ENCODE assay signal across 8 mouse cellular contexts in the genomic region with DNA sequence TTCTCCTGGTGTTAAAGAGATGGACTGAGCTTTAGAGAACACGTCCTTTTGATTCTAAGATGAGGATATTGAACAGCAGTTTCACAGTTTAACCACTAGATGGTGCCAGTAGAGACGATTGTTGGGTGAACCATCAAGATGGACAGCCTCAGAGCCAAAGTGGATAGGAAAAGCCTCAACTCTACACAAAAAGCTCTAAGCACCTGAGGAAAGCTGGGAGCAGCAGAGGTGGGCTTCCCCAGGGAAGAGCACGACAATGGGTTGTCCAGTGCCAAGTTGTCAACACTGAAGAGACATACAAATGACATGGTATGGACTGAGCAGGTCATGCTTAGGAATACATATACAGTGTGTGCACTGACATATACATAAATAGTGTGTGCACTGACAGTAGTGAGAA. TPM values are rescaled to one million over a fixed set of nuclear protein-coding genes. Genes with fewer than 3 reads are reported as not detected.
DNase-seq lines count a peak whose midpoint lies in the region; ATAC-seq and TF ChIP-seq lines count a peak whose summit lies in the region.

No protein-coding gene starts in this region.

- DNase-seq in cerebellum, postnatal 14 days, result peak; percentile 14 to 49
- no peak for DNase-seq in cerebellum, adult 11-12 months
- DNase-seq in limb, embryonic 14.5 days (ENCODE audit: low spot score), result peak; percentile 61
- DNase-seq in limb, embryonic 10.5 days (ENCODE audit: low spot score), result no peak
- DNase-seq in adrenal gland, postnatal 14 days, result no peak
- DNase-seq in urinary bladder, postnatal 14 days (ENCODE audit: low spot score), result no peak

- no peak for ATAC-seq in limb, embryonic 14.5 days (ENCODE audit: low FRiP score, low read depth)
- ATAC-seq in megakaryocyte, adult 5-6 weeks (ENCODE audit: poor library complexity, severe bottlenecking), result peak; percentile 70

- no peaks in the 10 kb centered on the region for H3K27me3 ChIP-seq in limb, embryonic 14.5 days (ENCODE audit: control insufficient read depth, insufficient read depth, low read length)
- no peaks in the 10 kb centered on the region for H3K27me3 ChIP-seq in limb, embryonic 10.5 days (ENCODE audit: low read depth, poor library complexity, severe bottlenecking)

- H3K4me3 ChIP-seq in limb, embryonic 14.5 days (replicated peaks; ENCODE audit: low read length), result no peak overlapping the region
- no peak overlapping the region for H3K4me3 ChIP-seq in limb, embryonic 10.5 days
- H3K4me3 ChIP-seq in bone marrow, adult 2 months (replicated peaks; ENCODE audit: control insufficient read depth, low read depth, low read length), result no peak overlapping the region

- H3K4me1 ChIP-seq in limb, embryonic 14.5 days (ENCODE audit: control insufficient read depth, insufficient read depth, low read length), result no peaks in the 10 kb centered on the region
- H3K4me1 ChIP-seq in limb, embryonic 10.5 days, result no peaks in the 10 kb centered on the region
- H3K4me1 ChIP-seq in bone marrow, adult 2 months (ENCODE audit: control insufficient read depth, insufficient read depth, low read length), result no peaks in the 10 kb centered on the region

- no peak overlapping the region for H3K27ac ChIP-seq in limb, embryonic 14.5 days (replicated peaks; ENCODE audit: low read depth, low read length)
- no peak overlapping the region for H3K27ac ChIP-seq in limb, embryonic 10.5 days
- H3K27ac ChIP-seq in bone marrow, adult 2 months (ENCODE audit: control insufficient read depth, insufficient read depth, low read depth, low read length, poor library complexity), result no peak overlapping the region

- no peak for TF ChIP-seq POLR2A in limb, embryonic 14.5 days (IDR thresholded peaks at IDR 0.05; ENCODE audit: borderline replicate concordance, extremely low read depth, insufficient read depth, insufficient read length)
- no peak for TF ChIP-seq POLR2A in bone marrow, adult 2 months (IDR thresholded peaks at IDR 0.05; ENCODE audit: borderline replicate concordance, control insufficient read depth, low read depth, low read length)

- no peak overlapping the region for H3K4me2 ChIP-seq in limb, embryonic 14.5 days (replicated peaks; ENCODE audit: low read depth, low read length, severe bottlenecking)

- WGBS in limb, embryonic 14.5 days, result 7% methylated on average over 3 of the region's 3 CpGs
- 12% methylated on average over 3 of the region's 3 CpGs for WGBS in limb, embryonic 10.5 days
- WGBS in bone marrow, adult 2 months, result 3% methylated on average over 3 of the region's 3 CpGs

- H3K36me3 ChIP-seq in limb, embryonic 14.5 days (ENCODE audit: control insufficient read depth, insufficient read depth, low read length), result no peaks in the 10 kb centered on the region
- no peaks in the 10 kb centered on the region for H3K36me3 ChIP-seq in limb, embryonic 10.5 days

- H3K9ac ChIP-seq in limb, embryonic 14.5 days (ENCODE audit: low read depth, low read length, severe bottlenecking), result no peak overlapping the region

- H3K9me3 ChIP-seq in limb, embryonic 14.5 days (ENCODE audit: control insufficient read depth, low read length), result no peaks in the 10 kb centered on the region
- H3K9me3 ChIP-seq in limb, embryonic 10.5 days (replicated peaks), result no peaks in the 10 kb centered on the region

- TF ChIP-seq CTCF in bone marrow, adult 2 months (IDR thresholded peaks at IDR 0.05; ENCODE audit: control insufficient read depth, insufficient read depth, low read length), result 0 out of 2 replicates have a peak, but pooled peaks have one; percentile 24

RNA-seq across cellular contexts. Expression of gene Ppp4r4, which starts 12.1 kb away (rescaled TPM):
- 1.4 and 1.9 TPM in 2 replicates for polyA plus RNA-seq in limb, embryonic 14.5 days (2012; rRNA removed)
- polyA plus RNA-seq in limb, embryonic 14.5 days (2014; fragmentation: Nextera tagmentation; extraction: Ambion mirVana), result 0.62 and 1.2 TPM in 2 replicates
- polyA plus RNA-seq in limb, embryonic 10.5 days (2016; fragmentation: Nextera tagmentation; extraction: Ambion mirVana), result 1.2 and 1.9 TPM in 2 replicates
- 0.62 TPM in 1 of 2 replicates, not detected in the other for polyA plus RNA-seq in bone marrow, adult 2 months (2011; ENCODE audit: insufficient read depth, insufficient read length, low replicate concordance, missing spikeins)
- not detected in 2 replicates for total RNA-seq in megakaryocyte, adult 5-6 weeks (2015)
- not detected in 2 replicates for total RNA-seq in megakaryocyte, adult 5-6 weeks (2017)
- total RNA-seq in adrenal gland, postnatal 14 days (2021), result 2.9 and 3.2 TPM in 2 replicates

Comparison
In these comparisons a context has a peak if more than half of its experiments do, and no peak if none do; other contexts are left out.
1. DNase-seq: peak in cerebellum, postnatal 14 days (2 of 2) and limb, embryonic 14.5 days (single experiment); none in cerebellum, adult 11-12 months (single experiment), limb, embryonic 10.5 days (single experiment), adrenal gland, postnatal 14 days (single experiment) and urinary bladder, postnatal 14 days (single experiment).